Mouse (Mus musculus) embryo, embryonic 11.5 days (tissue): ENCODE measurements around the gene Lrig2.

Source experiments
- DNase-seq: peaks from one replicate; pipeline ENCODE4 v3.0.0-alpha.2; 2012; ENCODE audit warnings: low read depth, low spot score

Lrig2 gene

DNA sequence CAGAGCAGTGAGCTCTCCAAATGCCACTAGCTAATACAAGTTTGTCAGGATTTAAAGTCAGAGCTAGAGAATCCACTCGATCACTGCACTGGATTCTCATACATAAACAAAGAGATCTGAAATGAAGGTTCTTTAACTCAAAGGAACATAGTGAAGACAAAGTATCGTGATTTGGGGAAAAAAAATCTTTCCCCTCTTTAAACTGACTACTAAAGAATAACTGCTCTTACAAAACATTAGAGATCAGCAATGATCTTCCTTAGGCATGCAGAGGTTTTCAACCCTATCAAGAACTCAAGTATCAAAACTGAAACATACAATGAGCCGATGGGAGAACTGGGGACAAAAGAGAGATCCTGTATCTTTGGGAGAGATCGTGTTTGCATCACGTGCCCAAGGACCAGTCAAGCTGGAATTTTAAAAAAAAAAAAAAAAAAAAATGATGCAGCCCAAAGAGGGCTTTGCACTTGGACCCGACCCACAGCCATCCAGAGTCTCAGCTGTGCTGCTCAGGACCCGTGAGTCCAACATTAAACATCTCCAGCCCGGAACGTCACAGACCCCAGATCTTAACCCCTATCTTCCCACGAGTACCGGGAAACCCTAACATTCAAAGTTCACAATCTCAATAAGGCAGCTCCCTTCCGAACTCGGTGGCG is 818 bp downstream of the Lrig2 start:
- no peak for DNase-seq

DNA sequence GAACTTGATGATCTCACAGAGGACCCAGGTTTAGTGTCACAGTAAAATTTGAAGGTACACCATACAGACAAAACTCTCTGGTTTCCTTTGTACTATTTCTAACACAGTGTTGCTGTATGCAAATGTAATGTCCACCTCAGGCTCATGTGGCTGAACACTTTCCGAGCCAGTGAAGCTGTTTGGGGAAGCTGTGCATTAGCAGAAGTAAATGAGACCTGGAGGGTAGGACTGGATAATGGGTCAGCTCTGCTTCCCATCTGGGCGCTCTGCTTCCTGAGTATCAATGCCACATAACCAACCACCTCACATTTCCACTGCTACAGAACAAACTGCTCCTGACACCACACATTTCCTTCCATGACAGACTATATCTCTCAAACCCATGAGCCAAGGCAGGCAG is 10.1 kb downstream of the Lrig2 start:
- DNase-seq = no peak

DNA sequence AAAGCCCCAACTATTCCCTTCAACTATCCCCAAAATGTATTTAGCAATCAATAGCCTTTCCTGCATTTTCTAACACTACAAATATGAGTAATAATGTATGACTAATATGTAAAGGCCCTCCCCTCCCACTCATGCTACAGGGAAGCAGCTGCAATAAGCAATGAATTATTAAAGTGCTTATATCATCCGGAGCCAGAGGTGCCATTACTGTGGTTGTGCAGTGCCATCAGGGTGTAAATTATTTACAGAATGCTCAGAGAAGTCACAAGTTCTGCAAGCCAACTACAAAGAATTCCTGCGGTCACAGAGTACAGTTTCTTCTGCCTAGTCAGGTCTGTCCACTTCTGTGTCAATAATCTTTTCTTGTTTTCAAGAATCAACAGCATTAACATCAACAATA is 10.8 kb downstream of the Lrig2 start:
- DNase-seq = no peak

DNA sequence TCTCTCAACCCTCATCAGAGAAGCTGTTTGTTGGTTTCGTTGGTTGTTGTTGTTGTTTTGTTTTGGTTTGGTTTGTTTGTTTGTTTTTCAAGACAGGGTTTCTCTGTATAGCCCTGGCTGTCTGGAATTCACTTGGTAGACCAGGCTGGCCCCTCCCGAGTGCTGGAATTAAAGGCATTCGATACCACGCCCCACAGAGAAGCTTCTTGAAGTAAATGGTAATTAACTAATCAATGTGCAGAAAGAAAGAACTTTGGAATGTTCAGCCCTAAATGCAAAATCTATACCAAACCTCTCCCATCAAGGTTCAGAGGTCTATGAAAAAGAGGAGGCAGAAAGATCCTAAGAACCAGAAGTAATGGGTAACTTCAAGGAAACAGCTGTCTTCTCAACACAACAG is 15.5 kb downstream of the Lrig2 start:
- no peak for DNase-seq

DNA sequence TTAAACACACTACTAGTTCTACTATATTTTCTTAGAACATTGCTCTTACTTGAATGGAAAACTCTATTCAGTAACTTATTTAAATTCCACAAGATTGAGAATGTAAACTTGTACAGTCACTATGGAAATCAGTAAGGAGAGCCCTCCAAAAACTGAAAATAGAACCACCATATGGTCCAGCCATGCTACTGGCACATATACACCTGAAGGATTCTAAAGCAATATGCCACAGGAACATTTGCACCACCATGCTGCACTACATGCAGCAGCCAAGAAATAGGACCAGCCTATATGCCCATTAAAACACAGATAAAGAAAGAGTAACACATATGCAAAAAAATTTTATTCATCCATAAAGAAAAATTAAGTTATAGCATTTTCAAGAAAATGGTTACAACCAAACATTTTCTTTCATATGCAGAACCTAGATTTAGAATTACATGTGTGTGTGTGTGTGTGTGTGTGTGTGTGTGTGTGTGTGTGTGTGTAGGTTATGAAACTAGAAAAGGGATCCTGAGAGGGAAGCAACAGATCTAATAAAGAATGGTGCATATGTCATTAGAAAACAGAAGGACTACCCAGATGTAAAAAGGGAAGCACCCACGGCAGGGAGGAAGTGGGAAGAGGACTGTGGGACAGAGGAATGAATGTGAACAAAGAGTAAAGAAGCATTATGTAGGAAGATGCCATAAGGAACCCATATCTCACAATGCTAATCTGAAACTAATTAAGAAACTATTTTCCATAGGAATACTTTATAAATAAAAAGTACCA is 30.6 kb downstream of the Lrig2 start:
- no peak for DNase-seq

DNA sequence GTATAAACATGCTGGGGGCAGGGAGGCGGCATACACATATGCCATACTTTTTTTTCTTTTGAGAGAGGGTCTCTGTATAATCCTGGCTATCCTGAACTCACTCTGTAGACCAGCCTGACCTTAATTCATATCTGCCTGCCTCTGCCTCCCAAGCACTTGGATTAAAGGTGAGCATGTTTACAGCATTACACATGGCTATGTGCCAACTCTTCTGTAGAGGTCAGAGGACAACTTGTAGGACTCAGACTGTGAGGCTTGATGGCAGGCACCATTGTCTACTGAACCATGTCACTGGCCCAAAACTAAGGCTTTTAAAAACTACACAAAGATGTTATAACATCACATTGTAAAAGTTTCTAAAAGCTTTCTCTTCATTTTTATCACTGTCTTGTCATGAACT is 33.7 kb downstream of the Lrig2 start:
- DNase-seq = no peak

DNA sequence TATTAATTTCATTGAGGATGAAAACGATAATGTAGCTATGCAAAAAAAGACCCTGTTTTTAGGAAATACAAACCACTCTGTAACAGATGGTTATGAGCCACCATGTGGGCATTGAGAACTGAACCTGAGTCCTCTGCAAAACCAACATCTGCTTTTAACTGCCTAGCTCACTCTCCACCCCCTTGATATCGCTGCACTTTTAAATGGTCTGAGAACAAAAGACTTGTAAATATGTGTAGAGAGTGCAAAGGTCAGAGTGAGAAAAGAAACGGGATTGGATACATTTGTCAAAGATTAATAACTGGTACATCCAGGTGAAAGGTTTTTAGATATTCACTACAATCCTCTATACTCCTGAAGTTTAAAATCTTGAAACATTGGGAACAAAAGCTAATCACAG is 42.3 kb downstream of the Lrig2 start:
- no peak for DNase-seq

DNA sequence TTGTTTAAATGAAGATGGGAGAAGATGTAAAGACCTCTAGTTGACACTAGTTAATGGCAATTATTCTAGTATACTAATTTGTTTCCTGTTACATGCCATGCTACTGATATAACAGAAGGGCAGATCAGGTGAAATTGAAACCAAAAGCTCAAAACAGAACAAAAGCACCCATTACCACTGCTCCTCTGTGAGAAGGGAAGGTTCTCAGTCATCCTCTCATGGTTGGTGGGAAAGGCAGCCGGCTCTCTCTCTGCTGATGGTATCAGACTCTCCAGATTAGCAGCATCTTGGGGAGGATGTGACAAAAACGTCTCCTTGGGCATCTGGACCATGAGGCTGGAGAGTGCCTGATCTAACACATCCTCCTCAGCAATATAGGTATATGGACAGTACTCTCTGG is 50.5 kb downstream of the Lrig2 start:
- DNase-seq = no peak

DNA sequence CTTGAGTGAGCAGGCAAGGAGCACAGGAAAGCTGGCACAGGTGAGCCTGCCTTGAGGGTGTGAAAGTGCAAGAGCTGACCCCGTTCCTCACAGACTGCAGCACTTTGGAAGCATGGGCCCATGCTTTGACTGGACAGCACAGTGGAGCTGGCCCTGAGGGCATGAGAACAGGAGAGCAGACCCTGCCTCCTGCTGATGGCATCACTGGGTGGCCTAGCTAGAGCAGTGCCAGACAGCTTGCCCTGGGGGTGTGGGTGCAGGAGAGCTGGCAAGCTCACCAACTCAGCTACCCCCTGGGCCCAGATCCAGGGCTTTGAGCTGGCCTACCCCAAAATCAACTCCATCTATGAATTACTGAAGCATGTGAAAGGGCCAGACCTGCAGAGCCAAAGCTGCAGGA is 53.1 kb downstream of the Lrig2 start:
- DNase-seq = no peak

DNA sequence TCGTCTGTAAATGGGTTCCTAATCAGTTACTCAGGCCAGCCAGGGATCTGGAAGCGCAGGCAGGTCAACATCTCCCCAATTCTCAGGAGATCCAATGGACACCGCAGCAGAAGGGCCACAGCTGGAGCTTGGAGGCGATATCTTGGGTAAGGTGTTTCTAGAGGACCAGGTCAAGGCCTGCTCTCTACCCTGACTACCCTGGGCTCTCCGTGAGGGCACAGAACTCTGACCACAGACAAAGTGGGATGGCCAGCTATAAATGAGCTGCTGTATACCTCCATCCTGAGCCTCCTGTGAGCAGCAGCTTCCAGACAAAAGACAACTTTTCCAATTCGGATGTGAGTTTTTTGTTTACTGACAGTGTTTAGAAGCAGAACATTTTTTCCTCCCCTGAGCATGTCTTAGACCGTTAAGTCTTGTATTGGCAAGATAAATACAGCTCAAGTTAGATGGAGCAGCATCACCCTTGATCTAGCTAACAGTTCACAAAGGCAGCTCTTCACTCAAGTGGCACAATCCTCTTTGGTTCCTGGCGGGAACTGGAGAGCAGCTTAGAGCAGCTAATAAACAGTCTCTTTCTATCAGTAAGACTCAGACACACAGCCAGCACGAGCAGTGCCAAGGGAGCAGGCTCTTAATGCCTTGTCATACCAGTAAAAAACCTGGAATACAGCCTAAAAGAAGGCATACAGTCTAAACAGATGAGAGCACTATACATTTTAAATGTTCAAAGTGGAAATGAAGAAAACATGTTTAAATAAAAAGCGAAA is 56.0 kb downstream of the Lrig2 start:
- DNase-seq = no peak

DNA sequence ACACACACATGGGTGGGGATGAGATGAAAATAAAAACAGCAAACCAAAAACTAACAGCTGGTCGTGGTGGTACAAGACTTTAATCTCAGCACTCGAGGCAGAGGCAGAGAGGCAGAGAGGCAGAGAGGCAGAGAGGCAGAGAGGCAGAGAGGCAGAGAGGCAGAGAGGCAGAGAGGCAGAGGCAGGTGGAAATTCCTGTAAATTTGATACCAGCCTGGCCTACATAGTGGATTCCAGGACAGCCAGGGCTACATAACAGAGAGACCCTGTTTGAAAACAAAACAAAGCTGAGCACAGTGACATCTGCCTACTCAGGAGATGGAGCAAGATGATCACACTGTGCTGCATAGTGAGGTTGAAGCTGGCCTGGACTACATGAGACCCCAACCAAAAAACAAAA is 64.5 kb downstream of the Lrig2 start:
- no peak for DNase-seq

DNA sequence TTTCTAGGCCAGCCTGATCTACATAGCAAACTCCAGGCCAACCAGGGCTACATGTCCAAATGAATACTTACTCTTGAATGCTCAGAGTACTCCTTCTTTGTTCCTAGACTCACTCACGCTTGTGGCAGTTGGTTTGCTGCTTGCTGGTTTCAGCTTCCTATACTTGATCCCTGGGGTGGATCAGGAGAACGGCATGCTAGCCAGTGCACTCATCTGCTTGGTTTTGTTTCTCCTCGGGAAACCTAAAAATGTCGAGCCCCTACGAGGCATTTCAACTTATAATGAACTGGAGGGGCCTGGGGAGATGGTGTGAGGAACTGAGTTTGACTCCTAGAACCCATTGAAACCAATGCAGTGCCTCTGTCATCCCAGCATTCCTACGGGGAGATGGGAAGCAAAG is 65.0 kb downstream of the Lrig2 start:
- DNase-seq = no peak

DNA sequence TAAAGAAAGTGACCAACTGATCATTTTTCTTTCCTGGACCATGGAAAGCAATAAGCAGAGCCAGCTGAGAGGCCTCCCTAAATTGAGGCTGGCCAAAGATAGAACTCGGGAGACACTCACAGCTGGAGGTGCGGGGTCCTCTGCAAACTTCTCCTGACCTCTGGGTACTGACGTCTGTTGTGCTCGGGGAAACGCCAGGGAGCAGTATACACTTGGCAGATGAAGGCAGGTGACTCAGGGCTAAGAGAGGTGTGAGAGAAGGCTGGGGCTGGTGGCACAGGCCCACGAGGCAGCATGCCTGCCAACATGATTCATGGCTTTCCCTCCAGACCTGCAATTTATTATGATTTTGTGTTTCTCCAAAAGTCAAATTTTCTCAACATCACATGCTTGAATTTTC is 66.1 kb downstream of the Lrig2 start:
- no peak for DNase-seq

DNA sequence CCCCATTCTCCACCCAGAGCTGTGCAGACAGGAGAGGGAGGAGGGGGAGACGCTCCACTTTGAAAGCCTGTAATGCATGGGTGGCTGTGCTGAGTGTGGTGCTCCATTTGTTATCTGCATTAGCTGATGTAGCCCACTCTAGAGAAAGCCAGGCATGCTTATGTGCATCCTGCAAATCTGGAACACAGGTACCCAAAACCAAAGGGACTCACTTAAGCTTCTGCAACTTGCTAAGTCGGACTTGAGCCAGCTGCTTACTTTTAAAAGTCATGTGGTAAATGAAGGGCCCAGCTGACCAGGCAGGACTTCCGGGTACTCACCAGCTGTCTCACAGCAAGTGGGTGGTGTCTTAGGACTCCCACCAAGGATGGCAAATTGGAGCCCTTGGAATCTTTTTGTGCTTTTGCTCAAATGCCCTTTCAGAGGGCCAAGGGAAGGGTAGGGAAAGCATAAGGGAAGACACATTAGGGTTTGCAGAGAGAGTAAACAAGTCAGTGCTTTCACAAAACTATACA is 66.7 kb downstream of the Lrig2 start:
- no peak for DNase-seq

DNA sequence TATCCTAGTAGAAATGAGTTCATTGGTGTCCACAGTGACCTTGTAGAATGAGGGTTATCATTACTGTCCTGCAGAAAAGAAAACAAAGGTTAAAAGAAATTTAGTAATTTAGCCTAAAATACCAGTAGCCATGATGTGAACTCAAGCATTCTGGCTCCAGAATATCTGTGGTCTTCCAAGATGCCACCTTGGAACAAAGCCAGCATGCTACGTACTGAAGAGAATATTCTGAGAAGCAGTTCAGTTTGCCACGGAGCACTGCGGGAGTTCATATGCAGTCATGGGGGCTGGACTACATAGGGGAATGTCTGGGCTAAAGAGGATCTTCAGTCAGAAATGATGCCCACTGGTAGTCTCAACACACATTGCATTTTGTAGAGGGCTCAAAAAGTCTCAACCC is 67.6 kb downstream of the Lrig2 start:
- no peak for DNase-seq

DNA sequence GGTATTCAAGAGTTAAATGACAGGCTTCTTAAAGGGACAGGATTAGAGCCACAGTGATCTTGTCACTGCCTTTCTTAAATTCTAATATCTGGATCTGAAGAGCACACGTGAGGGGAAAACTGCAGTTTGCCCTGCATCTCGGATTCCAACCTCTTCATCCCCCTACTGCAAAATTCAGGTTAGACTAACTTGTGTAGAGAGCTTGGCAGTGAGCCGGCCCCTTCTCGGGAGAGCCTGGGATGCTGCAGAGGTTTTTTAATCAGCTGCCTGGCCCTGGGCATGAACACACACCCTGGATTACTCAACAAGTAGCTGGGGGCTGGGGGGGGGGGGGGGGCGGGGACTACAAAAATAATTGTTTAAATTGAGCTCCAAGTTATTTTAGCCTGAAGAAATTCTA is 69.4 kb downstream of the Lrig2 start:
- DNase-seq = no peak

DNA sequence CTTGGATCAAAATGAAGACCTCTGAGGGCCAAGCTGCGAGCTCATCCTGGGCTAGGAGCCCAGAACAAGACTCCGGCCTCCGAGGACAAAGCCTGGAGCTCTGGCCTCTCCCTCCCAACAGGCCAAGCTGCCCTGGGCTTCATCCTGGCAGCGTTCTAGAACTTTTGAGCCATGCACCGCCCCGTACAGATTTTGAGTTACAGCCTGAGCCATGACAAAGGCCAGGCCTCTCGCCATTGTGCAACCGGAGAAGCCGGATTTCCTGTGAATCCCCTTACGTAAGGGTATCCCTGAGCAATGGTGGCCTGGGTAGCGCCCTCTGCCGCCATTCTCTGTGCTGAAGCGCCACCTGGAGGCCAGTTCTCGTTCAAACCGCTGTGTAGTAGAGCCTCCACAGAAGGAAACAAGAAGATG is 69.8 kb downstream of the Lrig2 start:
- peak; percentile 88 for DNase-seq

DNA sequence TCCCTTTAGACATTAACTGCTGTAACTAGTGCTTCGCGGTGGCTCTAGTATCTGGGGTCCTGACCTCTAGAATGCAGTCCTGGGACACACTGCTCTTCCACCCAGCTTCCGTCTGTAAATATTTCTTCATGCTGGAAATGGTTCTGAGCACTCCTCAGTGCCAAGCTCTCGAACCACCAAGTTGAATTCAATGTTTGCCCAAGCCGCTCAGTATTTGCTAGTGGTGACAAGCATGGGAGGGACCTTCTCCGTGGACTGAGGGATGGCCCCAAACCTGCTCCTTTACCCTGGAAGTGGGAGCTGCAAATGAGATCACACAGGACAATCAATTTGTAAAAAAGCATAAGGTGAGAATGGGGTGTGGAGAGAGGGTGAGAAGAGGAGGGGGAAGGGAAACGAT is 70.3 kb downstream of the Lrig2 start:
- no peak for DNase-seq

DNA sequence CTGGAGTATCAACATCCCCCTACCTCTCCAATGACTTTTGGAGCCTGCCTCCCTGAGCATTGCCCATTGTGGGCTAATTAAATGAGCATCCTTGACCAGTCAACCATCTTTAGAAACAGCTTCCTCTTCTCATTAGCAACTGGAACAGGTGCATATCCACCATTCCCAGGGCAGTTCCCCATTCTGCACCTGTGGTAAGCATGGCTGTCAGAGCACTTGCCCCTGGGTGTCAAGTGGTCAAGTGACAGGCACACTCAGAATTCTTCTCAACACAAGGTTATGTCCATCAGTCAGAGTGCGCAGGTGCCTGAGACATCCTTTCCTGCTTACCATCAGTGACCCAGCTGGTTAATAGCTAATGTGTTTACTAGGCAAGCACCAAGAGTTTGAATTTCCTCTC is 72.9 kb downstream of the Lrig2 start:
- no peak for DNase-seq

DNA sequence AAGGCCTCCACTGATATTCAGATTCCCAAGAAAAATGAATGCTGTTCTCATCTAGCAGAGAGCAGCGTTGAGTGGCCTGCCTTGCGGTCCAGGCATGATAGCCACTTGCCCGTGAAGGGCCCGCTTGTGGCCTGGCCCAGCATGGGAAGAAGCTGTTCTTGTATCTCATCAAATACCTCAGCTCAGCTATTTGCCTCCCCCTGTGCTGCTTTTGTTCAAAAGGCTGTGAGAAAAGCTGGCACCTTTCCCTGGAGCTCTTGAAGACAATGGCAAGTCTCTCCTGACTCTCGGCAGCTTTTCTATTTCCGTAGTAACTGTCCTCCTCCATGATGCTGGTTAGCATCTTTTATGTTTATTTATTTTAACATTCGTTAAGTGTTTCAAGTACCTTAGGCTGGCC is 74.1 kb downstream of the Lrig2 start:
- DNase-seq = no peak

DNA sequence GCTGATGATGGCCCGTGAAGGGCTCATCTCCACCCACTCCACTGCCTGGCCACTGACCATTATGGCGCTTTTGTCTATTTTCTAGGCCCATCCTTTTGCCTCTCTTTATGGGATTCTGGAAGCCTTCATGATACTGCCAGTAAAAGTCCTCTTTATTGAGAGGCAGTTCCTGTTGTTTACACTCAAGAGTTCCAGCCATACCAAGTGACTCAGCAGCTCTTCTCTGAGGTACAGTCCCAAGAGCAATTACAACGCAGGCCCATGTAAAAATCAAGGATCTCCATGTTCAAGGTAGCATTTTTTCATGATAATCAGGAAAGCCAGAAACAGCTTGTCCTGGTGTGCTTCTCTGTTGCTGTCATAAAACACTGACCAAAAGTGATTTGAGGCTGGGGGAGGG is 75.8 kb downstream of the Lrig2 start:
- no peak for DNase-seq

DNA sequence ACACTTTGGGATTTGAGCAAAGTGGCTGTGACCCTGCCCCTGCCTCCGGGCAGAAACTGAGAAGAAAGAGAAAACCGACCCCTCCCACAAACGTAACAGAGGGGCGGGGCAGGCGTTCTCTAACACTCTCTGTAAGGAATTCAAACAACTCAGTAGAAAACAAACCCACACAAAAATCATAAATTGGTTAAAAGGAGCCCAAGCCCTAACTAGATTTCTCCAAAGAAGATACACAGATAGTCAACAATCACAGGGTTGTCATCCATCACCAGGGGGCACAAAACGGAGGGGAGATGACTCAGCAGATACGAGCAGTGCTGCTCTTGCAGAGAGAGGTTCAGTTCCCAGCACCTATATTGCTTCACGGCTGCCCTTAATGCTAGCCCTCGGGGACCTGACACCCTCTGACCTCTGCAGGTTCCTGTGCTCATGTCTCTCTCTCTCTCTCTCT is 77.4 kb downstream of the Lrig2 start:
- DNase-seq = no peak

DNA sequence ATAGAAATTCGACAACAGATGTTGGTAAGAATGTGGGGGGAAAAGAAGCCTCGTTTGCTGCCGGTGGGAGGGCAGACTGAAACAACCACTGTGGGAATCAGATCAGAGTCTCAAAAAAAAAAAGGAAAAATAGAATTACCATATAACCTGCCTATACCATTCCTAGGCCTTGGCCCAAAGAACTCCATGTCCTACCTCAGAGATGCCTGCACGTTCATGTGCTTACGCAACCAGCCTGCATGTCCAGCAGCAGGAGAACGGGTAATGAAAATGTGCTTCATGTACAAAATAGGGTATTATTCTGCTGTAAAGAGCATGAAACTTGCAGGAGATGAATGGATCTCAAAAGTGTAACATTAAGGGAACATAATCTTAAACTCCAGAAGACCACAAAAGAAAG is 79.1 kb downstream of the Lrig2 start:
- no peak for DNase-seq
